Mouse (Mus musculus) neural tube, embryonic 14.5 days (tissue): ENCODE results near the gene Zpbp2. TPM values are rescaled to one million over a fixed set of nuclear protein-coding genes. Genes with fewer than 3 reads are reported as not detected.

Source experiments
- ATAC-seq: fragments of 200-750 bp; cut with Nextera tagmentation; 2 replicates; pipeline ENCODE4 v1.8.0; 2017; ENCODE audit warnings: low read depth, mild to moderate bottlenecking, moderate TSS enrichment, moderate library complexity
- H3K27ac ChIP-seq: fragments of 300-500 bp; sonication (generic); 2 replicates; pipeline ENCODE4 v1.5.1; 2014; ENCODE audit warnings: low read depth, mild to moderate bottlenecking, control low read depth, low read length, moderate library complexity, mixed read lengths
- H3K27me3 ChIP-seq: fragments of 300-500 bp; sonication (generic); 2 replicates; pipeline ENCODE4 v1.6.1; 2014; ENCODE audit warnings: low read length; ENCODE audit not compliant: control insufficient read depth, insufficient read depth
- H3K36me3 ChIP-seq: fragments of 300-500 bp; sonication (generic); 2 replicates; pipeline ENCODE4 v1.6.1; 2014; ENCODE audit warnings: low read length, mixed read lengths; ENCODE audit not compliant: control insufficient read depth, insufficient read depth
- H3K4me1 ChIP-seq: fragments of 300-500 bp; sonication (generic); 2 replicates; pipeline ENCODE4 v1.6.1; 2014; ENCODE audit warnings: low read length; ENCODE audit not compliant: control insufficient read depth, insufficient read depth
- H3K4me2 ChIP-seq: fragments of 300-500 bp; sonication (generic); 2 replicates; pipeline ENCODE4 v1.6.1; 2014; ENCODE audit warnings: mild to moderate bottlenecking, low read depth, low read length, control low read depth
- H3K4me3 ChIP-seq: fragments of 300-500 bp; sonication (generic); 2 replicates; pipeline ENCODE4 v1.5.1; 2014; ENCODE audit warnings: low read depth, low read length, control low read depth, mixed read lengths
- H3K9ac ChIP-seq: fragments of 300-500 bp; sonication (generic); replicated peaks from 2 replicates; pipeline ENCODE4 v1.6.1; 2014; ENCODE audit warnings: low read depth, mild to moderate bottlenecking, control low read depth, low read length, mixed read lengths
- H3K9me3 ChIP-seq: fragments of 300-500 bp; sonication (generic); 2 replicates; pipeline ENCODE4 v1.6.1; 2016; ENCODE audit warnings: low read length; ENCODE audit not compliant: control insufficient read depth
- WGBS: fragments of 180-500 bp; shearing (Covaris S2); extraction: QIAGEN DNeasy Blood & Tissue Kit; methylation state at CpG from one replicate; pipeline ENCODE4 v1.1.7; 2014; 5-methylcytosine and 5-hydroxymethylcytosine counted together
- polyA plus RNA-seq: library from polyadenylated mRNA; unstranded; fragments of >200 nt; fragmentation: Nextera tagmentation; extraction: Ambion mirVana; gene quantifications from 2 replicates; pipeline ENCODE4 v1.2.1, GENCODE M21; 2014

The Zpbp2 gene
- polyA plus RNA-seq, 1 experiment from 2014 or later, result not detected

- Histone ChIP-seq H3K4me2 (no peak overlapping the region), H3K4me1 (no peaks in the 10 kb centered on the region), H3K9ac (no peak overlapping the region), H3K9me3 (no peaks in the 10 kb centered on the region), H3K27ac (no peak overlapping the region), H3K4me3 (no peak overlapping the region), H3K27me3 (no peaks in the 10 kb centered on the region), H3K36me3 (peaks cover under 1% of the 10 kb centered on the region; the same call in 1 of the 2 replicates)
- 83% methylated on average over 5 of the region's 5 CpGs for WGBS
- ATAC-seq, result no peak
Measured at GRCm38 (mm10) chr11:98577776-98578175, 26.9 kb downstream of the Zpbp2 start.

GRCm38 (mm10) chr11:98580301-98581121 lies 29.6 kb downstream of the Zpbp2 start:
- no peak overlapping the region for H3K9ac ChIP-seq
- ATAC-seq, result no peak
- H3K27me3 ChIP-seq, result no peaks in the 10 kb centered on the region
- peaks cover 4% of the 10 kb centered on the region for H3K4me1 ChIP-seq
- no peaks in the 10 kb centered on the region for H3K9me3 ChIP-seq
- 84% methylated on average over 16 of the region's 16 CpGs for WGBS
- H3K4me2 ChIP-seq, result no peak overlapping the region
- peaks cover 9% of the 10 kb centered on the region for H3K36me3 ChIP-seq
- H3K4me3 ChIP-seq, result no peak overlapping the region
- H3K27ac ChIP-seq, result no peak overlapping the region

- no peak overlapping the region for H3K4me2 ChIP-seq
- H3K36me3 ChIP-seq, result peaks cover 9% of the 10 kb centered on the region
- H3K9ac ChIP-seq, result no peak overlapping the region
- peaks cover 12% of the 10 kb centered on the region for H3K4me1 ChIP-seq
- H3K9me3 ChIP-seq, result no peaks in the 10 kb centered on the region
- ATAC-seq, result no peak
- no peaks in the 10 kb centered on the region for H3K27me3 ChIP-seq
- no peak overlapping the region for H3K27ac ChIP-seq
- no peak overlapping the region for H3K4me3 ChIP-seq
- 70% methylated on average over 17 of the region's 17 CpGs for WGBS
Measured at GRCm38 (mm10) chr11:98581286-98582029, 30.6 kb downstream of the Zpbp2 start.

- H3K4me3 ChIP-seq, result no peak overlapping the region
- H3K9ac ChIP-seq, result no peak overlapping the region
- no peak overlapping the region for H3K27ac ChIP-seq
- no peak for ATAC-seq
- 90% methylated on average over 8 of the region's 8 CpGs for WGBS
- H3K4me1 ChIP-seq, result peaks cover 12% of the 10 kb centered on the region
- H3K9me3 ChIP-seq, result no peaks in the 10 kb centered on the region
- H3K27me3 ChIP-seq, result no peaks in the 10 kb centered on the region
- peaks cover 9% of the 10 kb centered on the region for H3K36me3 ChIP-seq
- no peak overlapping the region for H3K4me2 ChIP-seq
Measured at GRCm38 (mm10) chr11:98582030-98582388, 31.1 kb downstream of the Zpbp2 start.

GRCm38 (mm10) chr11:98582551-98583264 lies 31.8 kb downstream of the Zpbp2 start:
- ATAC-seq, result no peak
- Histone ChIP-seq H3K27me3 (no peaks in the 10 kb centered on the region), H3K27ac (no peak overlapping the region), H3K9me3 (no peaks in the 10 kb centered on the region), H3K9ac (no peak overlapping the region), H3K4me3 (no peak overlapping the region), H3K4me2 (no peak overlapping the region), H3K4me1 (peaks cover 15% of the 10 kb centered on the region), H3K36me3 (peaks cover 9% of the 10 kb centered on the region)
- 89% methylated on average over 12 of the region's 12 CpGs for WGBS

- Histone ChIP-seq H3K36me3 (peaks cover 9% of the 10 kb centered on the region), H3K9me3 (no peaks in the 10 kb centered on the region), H3K27ac (no peak overlapping the region), H3K4me3 (no peak overlapping the region), H3K4me2 (no peak overlapping the region), H3K4me1 (peaks cover 17% of the 10 kb centered on the region), H3K27me3 (no peaks in the 10 kb centered on the region), H3K9ac (no peak overlapping the region)
- no peak for ATAC-seq
- WGBS, result 96% methylated on average over 3 of the region's 3 CpGs
Measured at GRCm38 (mm10) chr11:98583265-98583552, 32.3 kb downstream of the Zpbp2 start.

GRCm38 (mm10) chr11:98583571-98583970 lies 32.7 kb downstream of the Zpbp2 start:
- no peaks in the 10 kb centered on the region for H3K27me3 ChIP-seq
- no peak overlapping the region for H3K4me2 ChIP-seq
- peaks cover 9% of the 10 kb centered on the region for H3K36me3 ChIP-seq
- no peaks in the 10 kb centered on the region for H3K9me3 ChIP-seq
- no peak overlapping the region for H3K27ac ChIP-seq
- no peak overlapping the region for H3K4me3 ChIP-seq
- no peak overlapping the region for H3K9ac ChIP-seq
- no peak for ATAC-seq
- 25% methylated on average over 3 of the region's 3 CpGs for WGBS
- H3K4me1 ChIP-seq, result peaks cover 17% of the 10 kb centered on the region

GRCm38 (mm10) chr11:98584146-98584545 lies 33.2 kb downstream of the Zpbp2 start:
- H3K4me3 ChIP-seq, result no peak overlapping the region
- no peak overlapping the region for H3K9ac ChIP-seq
- no peak overlapping the region for H3K4me2 ChIP-seq
- ATAC-seq, result no peak
- no peak overlapping the region for H3K27ac ChIP-seq
- peaks cover 9% of the 10 kb centered on the region for H3K36me3 ChIP-seq
- peaks cover 17% of the 10 kb centered on the region for H3K4me1 ChIP-seq
- 56% methylated on average over 1 of the region's 1 CpGs for WGBS
- H3K9me3 ChIP-seq, result no peaks in the 10 kb centered on the region
- H3K27me3 ChIP-seq, result no peaks in the 10 kb centered on the region
